Mouse (Mus musculus) mouse embryonic stem cell (cell line): ENCODE measurements around the gene Rbp7.

Source experiments
- in situ Hi-C, 2 experiments: fragments of 300-500 bp; cut with MboI; formaldehyde crosslinking; loops; 1 replicate in 1 of 2; 3 replicates in 1 of 2; pipeline ENCODE4 v1.14.3; 2019 to 2020; ENCODE audit warnings: low sequenced_read_pairs in 2 of 2, low pct_unique_long_range_greater_than_20kb in 1 of 2, mixed read lengths in 1 of 2; ENCODE audit not compliant: unreplicated experiment in 1 of 2

The Rbp7 gene

DNA sequence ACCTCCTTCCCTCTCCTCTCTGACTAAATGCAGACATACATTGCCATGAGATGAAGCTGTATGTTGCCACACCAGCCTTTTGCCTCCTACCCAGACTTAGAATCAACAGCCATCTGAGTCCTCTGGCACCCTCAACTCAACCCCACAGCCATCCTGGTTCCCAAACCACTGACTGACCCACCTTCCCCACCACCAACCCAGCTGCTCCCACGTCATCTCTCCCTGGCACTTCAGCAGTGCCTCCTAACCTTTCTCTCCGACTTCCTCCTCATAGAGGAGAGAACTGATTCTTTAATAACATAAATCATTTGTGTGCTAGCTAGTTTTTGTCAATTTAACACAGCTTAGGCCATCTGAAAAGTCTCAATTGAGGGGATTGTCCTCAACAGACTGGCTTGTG, 37.8 kb downstream of the Rbp7 start:
- in situ Hi-C loops, result no loop called here

DNA sequence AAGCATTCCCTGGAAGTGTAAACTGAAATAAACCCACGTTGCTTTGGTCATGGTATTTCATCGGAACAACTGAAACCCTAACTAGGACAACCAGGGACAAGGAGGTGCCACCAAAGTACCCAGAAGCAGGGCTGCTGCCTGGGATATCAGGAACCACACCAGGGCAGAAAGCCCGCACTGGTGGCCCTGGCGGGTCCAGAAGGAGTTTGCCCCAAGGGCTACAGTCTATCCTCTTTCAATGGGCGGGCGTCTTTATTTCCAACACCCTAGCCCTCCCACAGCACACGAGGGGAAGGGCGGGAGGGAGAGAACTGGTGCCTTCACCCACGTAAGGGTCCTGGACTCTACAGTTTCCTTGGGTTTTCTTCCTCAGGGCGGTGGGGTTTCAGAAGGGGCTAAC, 38.4 kb downstream of the Rbp7 start:
- in situ Hi-C loops, result no loop called here

DNA sequence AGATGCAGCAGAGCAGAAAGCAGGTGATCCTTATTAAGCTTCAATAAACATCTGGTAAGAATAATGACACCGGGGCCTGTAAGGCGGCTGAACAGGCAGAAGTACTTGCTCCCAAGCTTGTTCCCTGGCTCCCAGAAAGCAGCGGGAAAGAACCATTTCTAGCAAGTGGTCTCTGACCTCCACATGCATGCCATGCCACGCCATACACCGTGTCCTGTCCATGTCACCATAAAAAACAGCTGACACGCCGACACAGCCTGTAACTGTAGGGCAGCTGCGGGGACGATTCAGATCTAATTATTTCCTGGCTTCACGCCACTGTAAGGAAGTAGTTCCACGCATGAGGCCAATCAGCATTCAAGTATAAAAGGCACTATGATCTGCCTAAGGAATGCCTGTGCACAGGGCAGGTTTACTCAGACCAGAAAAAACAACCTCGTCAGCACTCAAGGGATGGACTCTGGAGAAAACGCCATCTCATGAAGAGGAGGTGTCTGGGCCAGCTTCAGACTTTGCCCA, 39.1 kb downstream of the Rbp7 start:
- in situ Hi-C loops, result no loop called here

DNA sequence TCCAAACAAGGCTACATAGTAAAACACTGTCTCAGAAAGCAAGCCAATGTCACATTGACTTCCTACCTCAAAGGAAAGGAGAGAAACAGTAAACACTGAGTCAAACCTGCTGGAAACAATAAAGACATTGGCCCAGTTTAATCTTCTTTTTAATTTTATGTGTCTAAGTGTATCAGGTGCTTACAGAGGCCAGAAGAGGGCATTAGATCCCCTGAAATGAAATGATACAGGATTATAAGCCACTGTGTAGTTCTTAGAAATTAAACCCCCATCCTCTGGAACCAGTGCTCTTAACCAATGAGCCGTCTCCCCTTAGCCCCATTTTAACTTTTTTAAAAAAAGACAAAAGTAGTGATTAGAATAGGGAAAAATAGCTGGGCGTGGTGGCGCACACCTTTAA, 40.5 kb downstream of the Rbp7 start:
- in situ Hi-C loops, result no loop called here

DNA sequence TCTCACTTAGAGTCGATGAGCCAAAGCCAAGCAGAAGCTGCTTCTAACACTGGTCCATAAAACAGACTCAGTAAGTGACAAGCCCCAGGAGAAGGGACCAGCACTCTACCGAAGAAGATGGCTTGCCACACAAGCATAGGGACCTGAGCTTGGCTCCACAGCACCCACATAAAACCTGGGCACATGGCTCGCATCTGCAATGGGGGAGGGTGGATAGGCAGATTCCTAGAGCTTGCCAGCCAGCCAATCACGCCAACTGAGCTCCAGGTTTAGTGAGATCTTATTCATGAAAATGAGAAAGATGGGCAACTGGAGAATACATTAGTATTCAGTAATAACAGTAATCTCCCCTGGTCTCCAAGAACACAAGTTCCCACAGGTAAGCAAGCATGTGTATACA, 45.0 kb downstream of the Rbp7 start:
- in situ Hi-C loops, result no loop called here

DNA sequence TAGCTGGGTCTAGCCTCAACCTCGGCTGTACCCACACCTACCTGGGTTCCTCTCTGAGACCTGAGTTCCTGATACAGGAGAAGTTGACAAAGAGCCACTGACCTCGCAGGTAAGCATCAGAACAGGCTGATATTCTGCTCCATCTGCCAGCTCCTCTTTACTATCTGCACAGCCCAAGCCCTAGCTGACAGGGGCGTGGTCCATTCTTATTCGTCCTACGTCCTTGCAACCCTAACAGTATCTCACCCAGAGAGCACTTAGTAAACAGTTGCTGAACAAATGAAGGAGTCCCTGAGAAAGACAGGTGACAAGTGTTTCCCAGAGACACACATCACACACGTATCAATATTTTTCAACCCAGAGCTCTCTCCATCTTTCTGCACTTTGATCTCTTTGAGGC, 46.4 kb downstream of the Rbp7 start:
- in situ Hi-C loops, result no loop called here

DNA sequence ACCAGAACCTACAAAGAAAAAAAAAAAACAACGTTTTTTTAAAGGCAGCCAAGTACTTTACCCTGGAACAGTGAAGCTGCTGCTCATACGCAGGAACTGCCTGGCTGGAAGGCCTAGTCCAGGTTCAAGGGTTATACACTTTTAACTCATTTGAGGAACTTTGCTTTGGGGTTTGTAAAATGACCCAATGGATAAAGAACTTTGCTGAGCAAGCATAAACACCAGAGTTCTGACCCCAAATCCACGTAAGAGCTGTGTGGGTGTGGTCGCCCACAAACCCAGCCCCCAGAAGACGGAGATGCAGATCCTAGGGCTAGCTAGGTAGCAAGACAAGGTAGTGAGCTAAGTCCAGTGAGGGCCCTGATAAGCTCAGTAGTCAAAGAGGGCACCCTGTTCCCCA, 47.3 kb downstream of the Rbp7 start:
- in situ Hi-C loops, result no loop called here

DNA sequence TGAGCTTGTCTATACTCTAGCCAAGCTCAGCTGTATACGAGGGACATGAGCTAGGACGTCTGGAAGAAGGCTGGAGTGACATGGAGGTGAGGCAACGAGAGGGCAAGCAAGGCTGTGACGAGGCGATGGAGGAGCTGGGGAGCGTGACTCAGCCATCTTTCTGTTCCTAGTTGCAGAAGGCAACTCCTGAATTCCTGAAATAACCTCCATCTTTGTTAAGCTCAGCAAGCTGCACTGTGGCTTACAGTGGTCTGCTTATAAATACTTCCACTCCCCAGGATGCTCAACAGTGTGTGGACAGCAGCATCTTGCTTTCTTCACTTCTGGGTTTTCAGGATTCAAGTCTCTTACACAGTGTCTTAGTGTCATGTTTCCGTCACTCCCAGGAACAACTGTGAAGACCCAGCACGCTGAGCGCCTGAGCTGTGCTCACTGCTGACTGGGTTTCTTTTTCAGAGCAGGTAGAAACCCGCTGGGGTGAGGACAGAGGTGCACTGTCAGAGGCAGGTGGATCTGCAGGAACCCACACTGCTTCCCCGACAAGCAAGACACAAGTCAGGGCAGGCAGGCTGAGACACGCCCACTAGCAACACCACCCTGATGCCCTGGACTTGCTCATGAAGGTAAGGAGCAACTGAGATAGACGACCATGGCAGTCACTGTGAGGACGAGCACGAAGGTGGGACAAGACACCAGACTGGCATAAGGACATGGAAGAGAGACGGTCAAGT, 48.9 kb downstream of the Rbp7 start:
- in situ Hi-C loops, result no loop called here

DNA sequence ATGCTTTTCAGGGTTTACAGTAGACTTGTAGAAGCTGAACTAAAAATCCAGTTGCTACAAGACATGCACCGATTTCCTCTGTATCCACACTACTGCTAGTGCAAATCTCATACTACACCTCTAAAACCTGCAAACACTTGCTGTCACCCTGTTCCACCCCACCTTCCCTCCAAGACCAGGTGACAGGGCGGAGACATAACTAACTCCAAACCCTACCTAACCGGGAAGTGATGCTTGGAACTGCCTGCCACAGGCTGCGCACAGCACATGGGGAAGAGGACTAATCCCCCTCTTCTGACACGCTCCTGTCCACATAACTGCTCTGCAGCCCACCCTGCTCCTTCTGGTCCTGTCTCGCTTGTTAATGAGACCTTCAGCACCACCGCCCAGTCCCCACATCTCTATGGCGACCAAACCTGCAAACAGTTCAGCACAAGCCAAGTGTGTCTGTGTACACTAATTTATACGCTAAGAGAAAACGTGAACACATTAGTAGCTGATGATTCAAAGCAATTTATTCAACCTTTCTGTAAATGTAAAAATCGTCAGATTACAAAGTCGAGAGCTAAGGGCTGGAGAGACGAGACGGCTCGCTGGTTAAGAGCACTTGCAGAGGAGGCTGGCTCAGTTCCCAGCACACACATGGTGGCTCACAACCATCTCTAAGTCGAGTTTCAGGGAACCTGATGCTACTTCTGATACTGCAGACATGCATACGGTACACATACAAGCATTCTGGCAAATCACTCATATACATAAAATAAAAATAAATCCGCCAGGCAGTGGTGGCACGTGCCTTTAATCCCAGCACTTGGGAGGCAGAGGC, 49.9 kb downstream of the Rbp7 start:
- in situ Hi-C loops, result no loop called here

DNA sequence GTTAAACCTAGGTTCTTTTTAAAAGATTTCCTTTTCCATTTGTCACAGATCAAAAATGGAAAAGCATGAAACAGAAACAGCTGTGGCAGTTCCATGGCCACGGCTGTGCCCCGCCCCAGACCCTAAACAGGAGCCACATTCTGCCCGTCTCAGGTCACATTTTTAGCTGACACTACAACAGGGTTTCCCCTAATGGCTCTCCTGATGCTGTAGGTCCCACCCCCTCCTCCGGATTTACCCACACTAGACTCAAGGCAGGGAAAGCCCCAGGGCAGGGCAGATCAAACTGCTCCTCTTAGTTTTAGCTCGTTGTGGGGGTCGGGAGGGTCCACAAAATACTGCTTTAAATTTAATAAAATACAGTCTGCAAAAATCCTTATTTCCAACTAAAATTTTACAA, 51.7 kb downstream of the Rbp7 start:
- in situ Hi-C loops, result no loop called here

DNA sequence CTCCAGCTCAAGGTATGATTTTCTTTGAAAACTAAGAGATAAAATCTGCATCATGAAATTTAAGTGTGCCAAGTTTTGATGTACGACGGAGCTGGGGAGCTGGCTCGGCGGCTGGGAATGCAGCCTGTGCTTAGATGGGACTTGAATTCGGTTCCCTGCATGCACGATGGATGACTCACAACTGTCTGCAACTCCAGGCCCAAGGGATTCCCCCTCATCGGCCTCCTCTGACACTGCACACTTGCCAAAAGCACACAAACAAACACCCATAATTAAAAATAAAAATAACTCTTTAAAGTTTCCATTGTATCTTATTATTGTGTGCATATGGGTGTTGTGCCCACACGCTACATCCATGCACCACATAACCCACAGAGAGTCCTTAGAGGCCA, 53.2 kb downstream of the Rbp7 start:
- in situ Hi-C loops, result no loop called here

DNA sequence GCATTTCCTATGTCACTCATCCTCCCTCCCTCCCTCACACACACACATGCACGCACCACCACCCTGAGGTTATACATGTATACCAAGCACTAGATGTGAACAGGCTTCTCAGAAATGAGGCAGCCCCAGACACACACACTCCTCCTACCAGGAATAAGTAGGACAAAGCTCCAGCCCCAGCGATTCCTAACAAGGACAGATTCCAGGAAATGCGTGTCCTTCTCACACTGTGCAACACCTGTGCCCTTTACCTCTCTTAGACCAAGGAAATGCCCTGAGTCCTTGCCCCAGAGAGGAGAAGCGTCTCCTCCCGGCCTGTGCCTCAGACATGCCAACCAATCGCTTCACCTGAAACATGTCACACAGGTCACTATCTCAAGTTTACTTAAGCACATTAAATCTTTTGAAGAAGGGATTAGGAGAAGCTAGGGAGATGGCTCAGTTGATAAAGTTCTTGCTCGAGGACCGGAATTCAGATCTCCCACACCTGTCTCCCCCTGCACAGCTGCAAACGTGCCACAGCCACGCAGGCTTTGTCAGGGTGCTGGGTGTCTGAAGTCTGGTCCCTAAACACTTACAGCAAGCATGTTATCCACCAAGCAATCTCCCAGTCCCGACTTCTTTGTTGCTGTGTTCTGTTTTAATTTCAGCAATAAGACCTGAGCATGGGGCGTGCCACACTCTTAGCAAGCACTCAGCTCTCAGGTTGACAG, 53.7 kb downstream of the Rbp7 start:
- in situ Hi-C loops, result no loop called here
